Mouse (Mus musculus) neural tube, embryonic 15.5 days (tissue): ENCODE results near the gene Pusl1. TPM values are rescaled to one million over a fixed set of nuclear protein-coding genes. Genes with fewer than 3 reads are reported as not detected.
A peak's percentile ranks its signal among the peaks of the same experiment; 100 is the strongest.

Experiments
- ATAC-seq: fragments of 200-750 bp; cut with Nextera tagmentation; 2 replicates; pipeline ENCODE4 v1.8.0; 2017; ENCODE audit warnings: mild to moderate bottlenecking, moderate TSS enrichment, moderate library complexity; ENCODE audit not compliant: low FRiP score
- H3K27ac ChIP-seq: fragments of 300-500 bp; sonication (generic); replicated peaks from 2 replicates; pipeline ENCODE4 v1.5.1; 2015; ENCODE audit warnings: mild to moderate bottlenecking, inconsistent platforms
- H3K27me3 ChIP-seq: fragments of 300-500 bp; sonication (generic); replicated peaks from 2 replicates; pipeline ENCODE4 v1.6.1; 2015; ENCODE audit warnings: inconsistent platforms
- H3K36me3 ChIP-seq: fragments of 300-500 bp; sonication (generic); 2 replicates; pipeline ENCODE4 v1.6.1; 2015; ENCODE audit warnings: inconsistent platforms
- H3K4me1 ChIP-seq: fragments of 300-500 bp; sonication (generic); 2 replicates; pipeline ENCODE4 v1.6.1; 2015; ENCODE audit warnings: inconsistent platforms
- H3K4me2 ChIP-seq: fragments of 300-500 bp; sonication (generic); 2 replicates; pipeline ENCODE4 v1.6.1; 2015; ENCODE audit warnings: inconsistent platforms, mild to moderate bottlenecking, moderate library complexity
- H3K4me3 ChIP-seq: fragments of 300-500 bp; sonication (generic); replicated peaks from 2 replicates; pipeline ENCODE4 v1.5.1; 2015; ENCODE audit warnings: mild to moderate bottlenecking, inconsistent platforms
- H3K9ac ChIP-seq: fragments of 300-500 bp; sonication (generic); replicated peaks from 2 replicates; pipeline ENCODE4 v1.6.1; 2015; ENCODE audit warnings: mild to moderate bottlenecking, inconsistent platforms
- H3K9me3 ChIP-seq: fragments of 300-500 bp; sonication (generic); replicated peaks from 2 replicates; pipeline ENCODE4 v1.6.1; 2016; ENCODE audit warnings: inconsistent platforms
- WGBS: fragments of 180-500 bp; shearing (Covaris S2); methylation state at CpG from one replicate; pipeline ENCODE4 v1.1.7; 2015; ENCODE audit warnings: mixed read lengths; 5-methylcytosine and 5-hydroxymethylcytosine counted together
- polyA plus RNA-seq: library from polyadenylated mRNA; unstranded; fragments of >200 nt; fragmentation: Nextera tagmentation; extraction: Ambion mirVana; gene quantifications from 2 replicates; pipeline ENCODE4 v1.2.1, GENCODE M21; 2015

Pusl1 gene
- polyA plus RNA-seq, result 58.5 and 62.7 TPM in 2 replicates

- Histone ChIP-seq H3K4me2 (peak within 1 kb of the TSS; percentile 97), H3K4me3 (peak within 1 kb of the TSS; percentile 75), H3K36me3 (peaks cover 38% of the 10 kb centered on the region), H3K4me1 (peaks cover 54% of the 10 kb centered on the region), H3K27ac (peak within 1 kb of the TSS; percentile 100), H3K27me3 (no peaks in the 10 kb centered on the region), H3K9ac (peak within 1 kb of the TSS; percentile 97), H3K9me3 (no peaks in the 10 kb centered on the region)
- under 1% methylated on average over 52 of the region's 52 CpGs for WGBS
- ATAC-seq, result peak; percentile 89
Measured at GRCm38 (mm10) chr4:155891551-155892001, at the start of gene Pusl1, which contains the start of gene Acap3. TSS of gene Pusl1 (minus strand) at chr4:155891781. TSS of gene Acap3 (plus strand) at chr4:155891822.

GRCm38 (mm10) chr4:155932031-155932430 is 40.5 kb upstream of the Pusl1 start:
- Histone ChIP-seq H3K9ac (no peak overlapping the region), H3K9me3 (no peaks in the 10 kb centered on the region), H3K36me3 (no peaks in the 10 kb centered on the region), H3K4me1 (no peaks in the 10 kb centered on the region), H3K27ac (no peak overlapping the region), H3K4me2 (no peak overlapping the region), H3K27me3 (no peaks in the 10 kb centered on the region), H3K4me3 (no peak overlapping the region)
- no peak for ATAC-seq
- 81% methylated on average over 1 of the region's 1 CpGs for WGBS

DNA sequence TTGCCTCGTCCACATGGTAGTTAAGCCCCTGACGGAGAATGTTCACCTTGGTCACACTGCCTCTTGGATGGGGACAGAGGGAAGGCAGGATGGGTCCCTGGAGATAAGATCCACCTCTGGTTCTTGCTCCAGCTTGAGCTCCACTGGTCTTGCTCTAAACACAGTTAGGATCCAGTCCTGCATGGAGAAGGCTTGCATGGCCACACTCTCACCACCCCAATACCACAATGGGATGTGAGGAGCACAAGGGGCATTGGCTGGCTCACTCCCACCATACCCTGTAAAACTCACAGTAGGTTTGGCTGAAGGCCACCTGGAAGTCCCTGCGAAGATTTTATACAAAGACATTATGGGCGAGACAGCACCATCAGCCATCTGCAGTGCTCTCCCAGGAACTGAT is 17.2 kb upstream of the Pusl1 start:
- peaks cover 45% of the 10 kb centered on the region for H3K36me3 ChIP-seq
- no peaks in the 10 kb centered on the region for H3K4me1 ChIP-seq
- no peaks in the 10 kb centered on the region for H3K27me3 ChIP-seq
- no peak overlapping the region for H3K4me3 ChIP-seq
- H3K9ac ChIP-seq, result no peak overlapping the region
- H3K27ac ChIP-seq, result no peak overlapping the region
- 92% methylated on average over 4 of the region's 4 CpGs for WGBS
- H3K4me2 ChIP-seq, result no peak overlapping the region
- no peaks in the 10 kb centered on the region for H3K9me3 ChIP-seq
- no peak for ATAC-seq

GRCm38 (mm10) chr4:155908281-155908680 is 16.7 kb upstream of the Pusl1 start:
- Histone ChIP-seq H3K4me1 (no peaks in the 10 kb centered on the region), H3K9me3 (no peaks in the 10 kb centered on the region), H3K9ac (no peak overlapping the region), H3K36me3 (peaks cover 49% of the 10 kb centered on the region), H3K27ac (no peak overlapping the region), H3K4me2 (no peak overlapping the region), H3K27me3 (no peaks in the 10 kb centered on the region), H3K4me3 (no peak overlapping the region)
- ATAC-seq, result no peak
- 75% methylated on average over 7 of the region's 7 CpGs for WGBS

DNA sequence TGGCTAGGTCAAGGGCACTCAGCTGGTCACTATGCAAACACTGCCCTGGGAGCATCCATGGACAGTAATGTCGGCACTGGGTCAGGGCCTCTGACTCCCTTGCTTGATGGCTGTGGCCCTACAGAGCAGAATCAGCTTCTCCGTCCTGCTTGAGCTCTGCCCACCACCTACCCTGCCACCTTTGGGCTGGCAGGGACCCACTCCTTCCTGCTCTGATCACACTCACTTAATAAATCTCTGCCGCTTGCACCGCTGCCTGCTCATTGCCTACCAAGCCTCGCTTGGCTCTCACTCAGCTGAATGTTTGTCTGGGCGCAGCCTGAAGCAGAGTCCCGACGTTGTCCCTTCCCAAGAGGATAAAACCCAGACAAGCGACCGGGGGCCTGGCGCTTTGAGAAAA is 15.4 kb upstream of the Pusl1 start:
- Histone ChIP-seq H3K4me2 (no peak overlapping the region), H3K9ac (no peak overlapping the region), H3K9me3 (no peaks in the 10 kb centered on the region), H3K36me3 (peaks cover 62% of the 10 kb centered on the region), H3K4me3 (no peak overlapping the region), H3K27me3 (no peaks in the 10 kb centered on the region), H3K4me1 (no peaks in the 10 kb centered on the region), H3K27ac (no peak overlapping the region)
- 85% methylated on average over 11 of the region's 11 CpGs for WGBS
- ATAC-seq, result no peak

DNA sequence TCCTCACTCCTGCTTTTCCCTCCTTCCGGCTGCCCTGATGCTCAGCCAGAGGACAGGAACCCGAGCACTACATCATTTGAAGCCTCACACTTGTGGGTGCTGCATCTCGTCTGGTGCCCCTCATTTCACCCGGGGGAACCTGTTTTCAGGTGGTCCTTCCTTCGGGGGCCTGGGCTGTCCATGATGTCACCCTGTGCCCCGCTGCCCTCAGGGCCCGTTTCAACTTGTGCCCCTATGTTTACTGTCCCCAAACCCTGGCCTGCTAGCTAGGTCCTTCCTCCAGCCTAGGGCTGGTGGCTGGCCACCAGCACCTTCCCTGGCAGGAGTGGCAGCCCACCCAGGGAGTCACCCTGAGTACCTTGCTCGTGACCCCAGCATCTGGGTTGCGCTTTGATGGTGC is 14.5 kb upstream of the Pusl1 start:
- ATAC-seq, result no peak
- peaks cover 71% of the 10 kb centered on the region for H3K36me3 ChIP-seq
- no peaks in the 10 kb centered on the region for H3K27me3 ChIP-seq
- WGBS, result 87% methylated on average over 9 of the region's 9 CpGs
- no peak overlapping the region for H3K4me3 ChIP-seq
- H3K9me3 ChIP-seq, result no peaks in the 10 kb centered on the region
- H3K4me2 ChIP-seq, result no peak overlapping the region
- no peak overlapping the region for H3K9ac ChIP-seq
- H3K4me1 ChIP-seq, result no peaks in the 10 kb centered on the region
- no peak overlapping the region for H3K27ac ChIP-seq

GRCm38 (mm10) chr4:155905634-155906033 is 14.1 kb upstream of the Pusl1 start:
- H3K4me3 ChIP-seq, result no peak overlapping the region
- no peaks in the 10 kb centered on the region for H3K9me3 ChIP-seq
- 86% methylated on average over 13 of the region's 13 CpGs for WGBS
- H3K27me3 ChIP-seq, result no peaks in the 10 kb centered on the region
- no peak overlapping the region for H3K9ac ChIP-seq
- peaks cover 76% of the 10 kb centered on the region for H3K36me3 ChIP-seq
- no peak for ATAC-seq
- H3K4me1 ChIP-seq, result no peaks in the 10 kb centered on the region
- H3K4me2 ChIP-seq, result no peak overlapping the region
- no peak overlapping the region for H3K27ac ChIP-seq

- Histone ChIP-seq H3K9ac (no peak overlapping the region), H3K36me3 (peaks cover 87% of the 10 kb centered on the region), H3K27ac (no peak overlapping the region), H3K27me3 (no peaks in the 10 kb centered on the region), H3K4me2 (no peak overlapping the region), H3K9me3 (no peaks in the 10 kb centered on the region), H3K4me3 (no peak overlapping the region), H3K4me1 (no peaks in the 10 kb centered on the region)
- 93% methylated on average over 13 of the region's 13 CpGs for WGBS
- no peak; the same call in 1 of the 2 replicates for ATAC-seq
Measured at GRCm38 (mm10) chr4:155904318-155905102, 12.9 kb upstream of the Pusl1 start.

GRCm38 (mm10) chr4:155903246-155903645 is 11.7 kb upstream of the Pusl1 start:
- no peak overlapping the region for H3K4me2 ChIP-seq
- no peaks in the 10 kb centered on the region for H3K4me1 ChIP-seq
- H3K9ac ChIP-seq, result no peak overlapping the region
- ATAC-seq, result no peak
- H3K4me3 ChIP-seq, result no peak overlapping the region
- peaks cover 99% of the 10 kb centered on the region for H3K36me3 ChIP-seq
- H3K9me3 ChIP-seq, result no peaks in the 10 kb centered on the region
- H3K27ac ChIP-seq, result no peak overlapping the region
- 94% methylated on average over 13 of the region's 13 CpGs for WGBS
- no peaks in the 10 kb centered on the region for H3K27me3 ChIP-seq

DNA sequence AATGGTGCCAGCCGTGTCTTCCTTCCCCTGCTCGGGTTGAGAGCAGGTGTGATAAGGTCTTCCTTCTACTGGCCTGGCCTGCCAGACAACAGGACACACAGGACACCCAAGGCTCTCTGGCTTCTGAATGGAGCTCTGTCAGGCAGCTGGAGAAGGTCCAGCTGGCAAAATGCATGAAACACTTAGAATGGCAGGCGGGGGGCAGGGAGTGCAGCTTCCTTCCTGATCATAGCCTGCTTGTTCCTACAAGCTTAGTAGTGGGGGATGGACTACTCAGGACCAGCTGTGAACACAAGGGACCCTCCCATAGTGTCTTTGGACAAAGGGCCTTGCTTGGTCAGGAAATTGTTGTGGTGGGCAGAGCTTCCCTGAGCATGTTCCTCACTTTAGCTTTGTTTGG is 9.6 kb upstream of the Pusl1 start:
- 75% methylated on average over 3 of the region's 3 CpGs for WGBS
- 0 out of 2 replicates have a peak, but pooled peaks have one; percentile 25 for ATAC-seq

DNA sequence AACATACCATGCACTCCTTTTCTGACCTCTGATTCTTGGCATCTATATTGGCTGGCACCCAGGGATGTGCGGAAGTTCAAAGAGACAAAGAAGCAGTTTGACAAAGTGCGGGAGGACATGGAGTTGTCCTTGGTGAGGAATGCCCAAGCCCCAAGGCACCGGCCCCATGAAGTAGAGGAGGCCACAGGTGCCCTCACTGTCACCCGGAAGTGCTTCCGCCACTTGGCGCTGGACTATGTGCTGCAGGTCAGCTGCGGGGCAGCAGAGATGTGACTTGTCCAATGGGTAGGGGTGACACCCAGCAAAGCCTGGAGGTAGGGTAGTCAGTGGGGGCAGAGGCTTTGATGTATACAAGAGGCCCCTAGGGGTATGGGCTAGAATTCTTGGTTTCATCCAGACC is 7.8 kb upstream of the Pusl1 start:
- no peaks in the 10 kb centered on the region for H3K27me3 ChIP-seq
- ATAC-seq, result no peak
- H3K4me3 ChIP-seq, result no peak overlapping the region
- H3K36me3 ChIP-seq, result peaks cover 77% of the 10 kb centered on the region
- H3K9me3 ChIP-seq, result no peaks in the 10 kb centered on the region
- no peak overlapping the region for H3K4me2 ChIP-seq
- H3K4me1 ChIP-seq, result peaks cover 18% of the 10 kb centered on the region
- no peak overlapping the region for H3K9ac ChIP-seq
- no peak overlapping the region for H3K27ac ChIP-seq
- WGBS, result 96% methylated on average over 7 of the region's 7 CpGs

More for the DNA sequence above, 9.6 kb upstream of the Pusl1 start:
- H3K27me3 ChIP-seq, result no peaks in the 10 kb centered on the region
- H3K36me3 ChIP-seq, result peaks cover 93% of the 10 kb centered on the region
- H3K9ac ChIP-seq, result no peak overlapping the region
- no peaks in the 10 kb centered on the region for H3K9me3 ChIP-seq
- H3K4me1 ChIP-seq, result no peaks in the 10 kb centered on the region
- H3K27ac ChIP-seq, result 0 out of 2 replicates have a peak overlapping the region, but pooled peaks have one; percentile 9
- H3K4me3 ChIP-seq, result no peak overlapping the region
- no peak overlapping the region for H3K4me2 ChIP-seq

GRCm38 (mm10) chr4:155898318-155898717 is 6.7 kb upstream of the Pusl1 start:
- no peak overlapping the region for H3K4me3 ChIP-seq
- H3K4me2 ChIP-seq, result no peak overlapping the region
- no peak overlapping the region for H3K9ac ChIP-seq
- ATAC-seq, result no peak
- no peak overlapping the region for H3K27ac ChIP-seq
- no peaks in the 10 kb centered on the region for H3K9me3 ChIP-seq
- H3K4me1 ChIP-seq, result peaks cover 28% of the 10 kb centered on the region
- H3K27me3 ChIP-seq, result no peaks in the 10 kb centered on the region
- peaks cover 67% of the 10 kb centered on the region for H3K36me3 ChIP-seq
- 98% methylated on average over 2 of the region's 2 CpGs for WGBS
